Mouse (Mus musculus): ENCODE measurements at regions not wholly inside any gene's neighbourhood (a gene's known extent, or its start where the extent isn't known, plus 50 kb on each side); places are given as distances from the start of the nearest gene placed in this dataset.
"Not testable (repeated sequence)": the region's sequence is repeated elsewhere in the genome, so short reads cannot be mapped to it uniquely, and the experiment has no call there.

GRCm38 (mm10) chr16:50792960-50793359 is 202.0 kb upstream of the Ccdc54 start:
- no peak for ATAC-seq (ENCODE audit: low FRiP score, low read depth)
- no peak overlapping the region for H3K9ac ChIP-seq
- no peaks in the 10 kb centered on the region for H3K36me3 ChIP-seq
- H3K4me1 ChIP-seq (replicated peaks): peaks cover 6% of the 10 kb centered on the region; the same call in 1 of the 2 replicates
- H3K27me3 ChIP-seq: no peaks in the 10 kb centered on the region
- WGBS: 78% methylated on average over 2 of the region's 2 CpGs
- no peak overlapping the region for H3K4me2 ChIP-seq
- H3K4me3 ChIP-seq: no peak overlapping the region
- H3K27ac ChIP-seq (replicated peaks): no peak overlapping the region
- no peaks in the 10 kb centered on the region for H3K9me3 ChIP-seq

GRCm38 (mm10) chr16:50792506-50792905 is 201.6 kb upstream of the Ccdc54 start:
- WGBS: 70% methylated on average over 2 of the region's 2 CpGs
- Histone ChIP-seq H3K4me1 (replicated peaks) (peaks cover 6% of the 10 kb centered on the region; the same call in 1 of the 2 replicates), H3K36me3 (no peaks in the 10 kb centered on the region), H3K4me2 (no peak overlapping the region), H3K9me3 (no peaks in the 10 kb centered on the region), H3K27me3 (no peaks in the 10 kb centered on the region), H3K9ac (no peak overlapping the region), H3K4me3 (no peak overlapping the region), H3K27ac (replicated peaks) (no peak overlapping the region)
- ATAC-seq (ENCODE audit: low FRiP score, low read depth): no peak

GRCm38 (mm10) chr16:50788702-50789101 is 197.7 kb upstream of the Ccdc54 start:
- H3K27ac ChIP-seq (replicated peaks): no peak overlapping the region
- no peaks in the 10 kb centered on the region for H3K27me3 ChIP-seq
- no peak overlapping the region for H3K9ac ChIP-seq
- H3K4me1 ChIP-seq (replicated peaks): peaks cover 4% of the 10 kb centered on the region; the same call in 1 of the 2 replicates
- 87% methylated on average over 4 of the region's 4 CpGs for WGBS
- no peaks in the 10 kb centered on the region for H3K36me3 ChIP-seq
- no peak overlapping the region for H3K4me2 ChIP-seq
- no peak for ATAC-seq (ENCODE audit: low FRiP score, low read depth)
- H3K9me3 ChIP-seq: no peaks in the 10 kb centered on the region
- H3K4me3 ChIP-seq: no peak overlapping the region

- no peak overlapping the region for H3K4me3 ChIP-seq
- H3K4me1 ChIP-seq (replicated peaks): peaks cover 4% of the 10 kb centered on the region; the same call in 1 of the 2 replicates
- no peaks in the 10 kb centered on the region for H3K36me3 ChIP-seq
- H3K27me3 ChIP-seq: no peaks in the 10 kb centered on the region
- no peak overlapping the region for H3K4me2 ChIP-seq
- H3K9ac ChIP-seq: no peak overlapping the region
- ATAC-seq (ENCODE audit: low FRiP score, low read depth): no peak
- no peaks in the 10 kb centered on the region for H3K9me3 ChIP-seq
- H3K27ac ChIP-seq (replicated peaks): no peak overlapping the region
- 59% methylated on average over 3 of the region's 3 CpGs for WGBS
Observed at GRCm38 (mm10) chr16:50786199-50786598, 195.2 kb upstream of the Ccdc54 start.

- Histone ChIP-seq H3K27me3 (no peaks in the 10 kb centered on the region), H3K4me1 (replicated peaks) (peaks cover 4% of the 10 kb centered on the region; the same call in 1 of the 2 replicates), H3K4me3 (no peak overlapping the region), H3K36me3 (no peaks in the 10 kb centered on the region), H3K9ac (no peak overlapping the region), H3K27ac (replicated peaks) (no peak overlapping the region), H3K4me2 (no peak overlapping the region), H3K9me3 (no peaks in the 10 kb centered on the region)
- 84% methylated on average over 1 of the region's 1 CpGs for WGBS
- ATAC-seq (ENCODE audit: low FRiP score, low read depth): no peak
Observed at GRCm38 (mm10) chr16:50785384-50785783, 194.4 kb upstream of the Ccdc54 start.

- Histone ChIP-seq H3K4me1 (replicated peaks) (peaks cover 4% of the 10 kb centered on the region; the same call in 1 of the 2 replicates), H3K9ac (no peak overlapping the region), H3K4me3 (no peak overlapping the region), H3K4me2 (no peak overlapping the region), H3K27me3 (no peaks in the 10 kb centered on the region), H3K9me3 (no peaks in the 10 kb centered on the region), H3K36me3 (no peaks in the 10 kb centered on the region), H3K27ac (replicated peaks) (no peak overlapping the region)
- WGBS: 76% methylated on average over 3 of the region's 3 CpGs
- peak; percentile 35; the same call in 1 of the 2 replicates for ATAC-seq (ENCODE audit: low FRiP score, low read depth)
Observed at GRCm38 (mm10) chr16:50784651-50785228, 193.8 kb upstream of the Ccdc54 start.

GRCm38 (mm10) chr16:50783784-50784650 is 193.1 kb upstream of the Ccdc54 start:
- Histone ChIP-seq H3K4me2 (peak overlapping the region; percentile 27), H3K36me3 (no peaks in the 10 kb centered on the region), H3K9me3 (no peaks in the 10 kb centered on the region), H3K4me1 (replicated peaks) (peaks cover 4% of the 10 kb centered on the region; the same call in 1 of the 2 replicates), H3K9ac (no peak overlapping the region), H3K27me3 (no peaks in the 10 kb centered on the region), H3K4me3 (no peak overlapping the region), H3K27ac (replicated peaks) (no peak overlapping the region)
- 40% methylated on average over 20 of the region's 20 CpGs for WGBS
- ATAC-seq (ENCODE audit: low FRiP score, low read depth): peak; percentile 65; the same call in 1 of the 2 replicates

- no peak for ATAC-seq (ENCODE audit: low FRiP score, low read depth)
- Histone ChIP-seq H3K36me3 (no peaks in the 10 kb centered on the region), H3K4me1 (replicated peaks) (peaks cover 4% of the 10 kb centered on the region; the same call in 1 of the 2 replicates), H3K27ac (replicated peaks) (no peak overlapping the region), H3K9me3 (no peaks in the 10 kb centered on the region), H3K27me3 (no peaks in the 10 kb centered on the region), H3K9ac (no peak overlapping the region), H3K4me2 (peak overlapping the region; percentile 5; the same call in 1 of the 2 replicates), H3K4me3 (no peak overlapping the region)
- 25% methylated on average over 6 of the region's 6 CpGs for WGBS
Observed at GRCm38 (mm10) chr16:50783240-50783639, 192.3 kb upstream of the Ccdc54 start.

GRCm38 (mm10) chr16:50779030-50779784 is 188.3 kb upstream of the Ccdc54 start:
- Histone ChIP-seq H3K4me2 (no peak overlapping the region), H3K27me3 (no peaks in the 10 kb centered on the region), H3K9me3 (no peaks in the 10 kb centered on the region), H3K4me3 (no peak overlapping the region), H3K27ac (replicated peaks) (no peak overlapping the region), H3K36me3 (no peaks in the 10 kb centered on the region), H3K4me1 (replicated peaks) (no peaks in the 10 kb centered on the region; the same call in 1 of the 2 replicates), H3K9ac (no peak overlapping the region)
- WGBS: 29% methylated on average over 6 of the region's 6 CpGs
- no peak for ATAC-seq (ENCODE audit: low FRiP score, low read depth)

- not testable (repeated sequence) for H3K36me3 ChIP-seq; H3K9me3 ChIP-seq; H3K27ac ChIP-seq (replicated peaks); H3K9ac ChIP-seq; H3K4me2 ChIP-seq; ATAC-seq (ENCODE audit: low FRiP score, low read depth); H3K4me1 ChIP-seq (replicated peaks); H3K4me3 ChIP-seq; H3K27me3 ChIP-seq
- WGBS: 94% methylated on average over 12 of the region's 12 CpGs
Observed at GRCm38 (mm10) chr16:50774699-50775098, 183.7 kb upstream of the Ccdc54 start.

- Histone ChIP-seq H3K4me2 (no peak overlapping the region), H3K4me3 (no peak overlapping the region), H3K36me3 (no peaks in the 10 kb centered on the region), H3K4me1 (replicated peaks) (no peaks in the 10 kb centered on the region), H3K9ac (no peak overlapping the region), H3K9me3 (no peaks in the 10 kb centered on the region), H3K27ac (replicated peaks) (no peak overlapping the region), H3K27me3 (no peaks in the 10 kb centered on the region)
- 84% methylated on average over 11 of the region's 11 CpGs for WGBS
- no peak for ATAC-seq (ENCODE audit: low FRiP score, low read depth)
Observed at GRCm38 (mm10) chr16:50766055-50766770, 175.3 kb upstream of the Ccdc54 start.

All from hindbrain, embryonic 15.5 days (tissue).